Mouse (Mus musculus) fibroblast of lung, adult 2 months (primary cell): ENCODE measurements around the gene Nle1.

Experiments
- DNase-seq: peaks from one replicate; pipeline ENCODE4 v3.0.0-alpha.2; 2011; ENCODE audit warnings: low read depth

Nle1 gene

GRCm38 (mm10) chr11:82869506-82870172 lies 38.6 kb downstream of the Nle1 start:
- DNase-seq, result no peak

GRCm38 (mm10) chr11:82867956-82868355 lies 40.3 kb downstream of the Nle1 start:
- no peak for DNase-seq

GRCm38 (mm10) chr11:82866850-82867564 lies 41.2 kb downstream of the Nle1 start:
- no peak for DNase-seq

GRCm38 (mm10) chr11:82865957-82866356 lies 42.3 kb downstream of the Nle1 start:
- DNase-seq, result no peak

- no peak for DNase-seq
These were observed 44.7 kb downstream of the Nle1 start for GRCm38 (mm10) chr11:82863488-82863931.

- no peak for DNase-seq
These were observed 45.2 kb downstream of the Nle1 start for GRCm38 (mm10) chr11:82863059-82863458.

- DNase-seq, result no peak
These were observed 45.6 kb downstream of the Nle1 start for GRCm38 (mm10) chr11:82862638-82863037.

GRCm38 (mm10) chr11:82861558-82861957 lies 46.7 kb downstream of the Nle1 start:
- no peak for DNase-seq

- DNase-seq, result no peak
These were observed 47.5 kb downstream of the Nle1 start for GRCm38 (mm10) chr11:82860759-82861158.

GRCm38 (mm10) chr11:82857307-82857848 lies 50.8 kb downstream of the Nle1 start:
- no peak for DNase-seq

GRCm38 (mm10) chr11:82856032-82856431 lies 52.2 kb downstream of the Nle1 start:
- DNase-seq, result no peak

GRCm38 (mm10) chr11:82855327-82855973 lies 52.8 kb downstream of the Nle1 start:
- no peak for DNase-seq

GRCm38 (mm10) chr11:82854111-82854510 lies 54.1 kb downstream of the Nle1 start:
- no peak for DNase-seq

GRCm38 (mm10) chr11:82852958-82853357 lies 55.3 kb downstream of the Nle1 start:
- no peak for DNase-seq

GRCm38 (mm10) chr11:82852540-82852939 lies 55.7 kb downstream of the Nle1 start:
- DNase-seq, result no peak

GRCm38 (mm10) chr11:82852115-82852514 lies 56.1 kb downstream of the Nle1 start:
- no peak for DNase-seq
